Mouse (Mus musculus) myocyte (in vitro differentiated cells): ENCODE data around the gene Itgb1bp1. TPM values are rescaled to one million over a fixed set of nuclear protein-coding genes. Genes with fewer than 3 reads are reported as not detected.

Source experiments
- H3K27me3 ChIP-seq: one replicate; pipeline ENCODE4 v1.6.1; 2011; ENCODE audit not compliant: control insufficient read depth, insufficient read depth, insufficient read length
- H3K36me3 ChIP-seq: one replicate; pipeline ENCODE4 v1.6.1; 2011; ENCODE audit not compliant: control insufficient read depth, insufficient read depth
- H3K4me2 ChIP-seq: one replicate; pipeline ENCODE4 v1.6.1; 2011; ENCODE audit warnings: low read depth, control low read depth
- H3K4me3 ChIP-seq: one replicate; pipeline ENCODE4 v1.5.1; 2011; ENCODE audit warnings: mild to moderate bottlenecking, control low read depth, moderate library complexity
- H3K79me2 ChIP-seq: one replicate; pipeline ENCODE4 v1.6.1; 2011; ENCODE audit not compliant: control insufficient read depth, insufficient read depth
- H3ac ChIP-seq: one replicate; pipeline ENCODE4 v1.6.1; 2011; ENCODE audit not compliant: control insufficient read depth, insufficient read length
- CEBPB ChIP-seq: IDR thresholded peaks from 2 replicates; pipeline ENCODE4 v1.6.1; 2011; ENCODE audit warnings: mild to moderate bottlenecking, moderate library complexity; ENCODE audit not compliant: poor library complexity, insufficient read depth, severe bottlenecking
- E2F4 ChIP-seq: IDR thresholded peaks from one replicate; pipeline ENCODE4 v1.6.1; 2011; ENCODE audit warnings: mild to moderate bottlenecking, control low read depth, moderate library complexity; ENCODE audit not compliant: insufficient read depth
- MAX ChIP-seq: IDR thresholded peaks from one replicate; pipeline ENCODE4 v1.6.1; 2011; ENCODE audit warnings: low read depth, mild to moderate bottlenecking, control low read depth
- MYOD1 ChIP-seq, 3 experiments: IDR thresholded peaks; one replicate each; pipeline ENCODE4 v1.6.1; 2011; ENCODE audit warnings: control low read depth in 2 of 3, low read depth in 2 of 3, mild to moderate bottlenecking in 2 of 3, moderate library complexity in 1 of 3; ENCODE audit not compliant: insufficient read length in 2 of 3, control insufficient read depth in 1 of 3
- MYOG ChIP-seq, 3 experiments: IDR thresholded peaks; one replicate each; pipeline ENCODE4 v1.6.1; 2011; ENCODE audit warnings: control low read depth in 2 of 3, low read depth in 2 of 3, mild to moderate bottlenecking in 2 of 3; ENCODE audit not compliant: insufficient read length in 2 of 3, control insufficient read depth in 1 of 3, insufficient read depth in 1 of 3
- POLR2A ChIP-seq: IDR thresholded peaks from one replicate; pipeline ENCODE4 v1.6.1; 2011; ENCODE audit warnings: low read depth, mild to moderate bottlenecking, control low read depth, moderate library complexity; ENCODE audit not compliant: insufficient read length
- POLR2AphosphoS2 ChIP-seq: IDR thresholded peaks from one replicate; pipeline ENCODE4 v1.6.1; 2011; ENCODE audit warnings: low read depth, control low read depth; ENCODE audit not compliant: insufficient read length
- REST ChIP-seq: IDR thresholded peaks from one replicate; pipeline ENCODE4 v1.6.1; 2011; ENCODE audit warnings: mild to moderate bottlenecking, control low read depth, moderate library complexity; ENCODE audit not compliant: insufficient read depth, insufficient read length
- SRF ChIP-seq: IDR thresholded peaks from one replicate; pipeline ENCODE4 v1.6.1; 2011; ENCODE audit warnings: low read depth; ENCODE audit not compliant: control insufficient read depth, insufficient read length
- TCF12 ChIP-seq: IDR thresholded peaks from one replicate; pipeline ENCODE4 v1.6.1; 2011; ENCODE audit warnings: mild to moderate bottlenecking, control low read depth; ENCODE audit not compliant: poor library complexity, insufficient read depth, severe bottlenecking
- TCF3 ChIP-seq: IDR thresholded peaks from one replicate; pipeline ENCODE4 v1.6.1; 2011; ENCODE audit warnings: low read depth, control low read depth; ENCODE audit not compliant: insufficient read length
- USF1 ChIP-seq: IDR thresholded peaks from one replicate; pipeline ENCODE4 v1.6.1; 2011; ENCODE audit warnings: low read depth, mild to moderate bottlenecking, control low read depth, moderate library complexity
- polyA plus RNA-seq: library from polyadenylated mRNA; unstranded; fragments of >200 nt; fragmentation: generic; extraction: Trizol; gene quantifications from one replicate; pipeline ENCODE4 v1.2.1, GENCODE M21; 2012; ENCODE audit warnings: missing spikeins

Itgb1bp1 gene
- polyA plus RNA-seq, 1 experiment = 45.4 TPM

DNA sequence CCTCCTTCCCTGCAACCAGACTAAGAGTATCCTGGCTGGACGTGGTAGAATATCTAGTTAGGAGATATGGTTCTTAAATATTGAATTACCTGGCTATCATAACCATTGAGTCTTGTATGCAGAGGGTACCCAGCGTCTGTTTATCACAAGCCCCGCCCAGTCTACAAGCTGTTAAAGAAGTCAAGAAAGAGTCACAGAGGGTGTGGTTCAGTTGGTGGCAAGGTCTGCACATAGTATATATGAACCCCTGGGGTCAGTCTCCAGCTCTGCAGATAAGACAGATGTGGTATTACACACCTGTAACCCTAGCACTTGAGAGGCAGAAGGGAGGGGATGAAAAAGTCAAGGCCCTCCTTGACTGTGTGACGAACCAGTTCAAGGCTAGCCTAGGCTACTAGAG, 80.3 kb downstream of the Itgb1bp1 start:
- no peaks in the 10 kb centered on the region for H3K27me3 ChIP-seq
- TF ChIP-seq REST (no peak), USF1 (no peak), E2F4 (no peak), POLR2A (no peak), POLR2AphosphoS2 (no peak), TCF3 (no peak), CEBPB (no peak), SRF (no peak), MAX (no peak), MYOD1 (IDR thresholded peaks at IDR 0.05; ENCODE audit: control insufficient read depth in 1 of 3, insufficient read length in 2 of 3, low read depth in 2 of 3) (no peak), TCF12 (no peak), MYOG (IDR thresholded peaks at IDR 0.05; ENCODE audit: control insufficient read depth in 1 of 3, insufficient read depth in 1 of 3, insufficient read length in 2 of 3, low read depth in 2 of 3) (no peak)
- no peak overlapping the region for H3K4me2 ChIP-seq
- H3ac ChIP-seq = no peak overlapping the region
- H3K79me2 ChIP-seq = no peaks in the 10 kb centered on the region
- H3K36me3 ChIP-seq = no peaks in the 10 kb centered on the region
- H3K4me3 ChIP-seq = no peak overlapping the region

GRCm38 (mm10) chr12:21204701-21205312, 81.3 kb downstream of the Itgb1bp1 start:
- H3K36me3 ChIP-seq = no peaks in the 10 kb centered on the region

DNA sequence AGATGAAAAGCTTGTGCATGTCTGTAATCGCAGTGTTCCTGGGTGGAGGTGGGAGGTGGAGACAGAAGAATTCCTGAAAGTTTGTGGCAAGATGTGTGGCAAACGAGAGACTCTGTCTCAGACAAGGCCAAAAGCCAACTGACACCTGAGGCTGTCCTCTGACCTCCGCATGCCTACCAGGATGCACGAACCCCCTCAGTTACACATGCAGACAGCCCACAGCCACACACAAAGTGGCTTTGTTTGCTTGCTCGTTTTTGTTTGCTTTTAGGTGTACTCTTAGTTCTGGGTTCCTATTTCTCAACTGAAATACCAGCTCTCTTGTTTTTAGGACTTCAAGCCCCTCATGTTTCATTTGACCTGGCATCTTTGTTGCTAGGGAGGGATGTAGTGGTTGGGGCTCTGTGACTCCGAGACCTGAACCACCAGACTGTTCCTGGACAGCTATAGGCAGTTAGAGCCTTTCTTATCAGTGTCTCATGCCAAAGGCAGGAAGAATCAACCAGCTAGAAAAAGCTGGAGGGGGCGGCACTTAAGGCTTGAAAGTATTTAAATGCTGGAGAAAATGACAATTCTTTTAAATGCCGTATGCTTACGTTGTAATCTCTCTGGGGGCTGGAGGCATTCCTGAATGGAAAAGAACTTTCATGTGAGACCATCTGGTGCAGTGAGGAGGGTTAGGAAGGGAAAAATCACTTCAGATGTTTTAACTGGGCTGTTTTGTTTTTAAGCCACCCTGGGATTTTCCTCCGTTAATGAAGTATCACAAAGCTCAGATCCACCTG, 84.4 kb downstream of the Itgb1bp1 start:
- TF ChIP-seq REST = no peak
- TF ChIP-seq USF1 = no peak
- no peak for TF ChIP-seq MYOD1 (IDR thresholded peaks at IDR 0.05; ENCODE audit: control insufficient read depth in 1 of 3, insufficient read length in 2 of 3, low read depth in 2 of 3)
- no peak for TF ChIP-seq TCF3
- no peak for TF ChIP-seq TCF12
- TF ChIP-seq CEBPB = no peak

More at GRCm38 (mm10) chr12:21204701-21205312, 81.3 kb downstream of the Itgb1bp1 start:
- Histone ChIP-seq H3K79me2 (no peaks in the 10 kb centered on the region), H3K4me2 (no peak overlapping the region), H3K4me3 (no peak overlapping the region), H3K27me3 (no peaks in the 10 kb centered on the region), H3ac (no peak overlapping the region)
- TF ChIP-seq POLR2A (no peak), E2F4 (no peak), SRF (no peak), MYOG (IDR thresholded peaks at IDR 0.05; ENCODE audit: control insufficient read depth in 1 of 3, insufficient read depth in 1 of 3, insufficient read length in 2 of 3, low read depth in 2 of 3) (no peak), TCF12 (no peak), USF1 (no peak), CEBPB (no peak), REST (no peak), MAX (no peak), TCF3 (no peak), MYOD1 (IDR thresholded peaks at IDR 0.05; ENCODE audit: control insufficient read depth in 1 of 3, insufficient read length in 2 of 3, low read depth in 2 of 3) (no peak), POLR2AphosphoS2 (no peak)

DNA sequence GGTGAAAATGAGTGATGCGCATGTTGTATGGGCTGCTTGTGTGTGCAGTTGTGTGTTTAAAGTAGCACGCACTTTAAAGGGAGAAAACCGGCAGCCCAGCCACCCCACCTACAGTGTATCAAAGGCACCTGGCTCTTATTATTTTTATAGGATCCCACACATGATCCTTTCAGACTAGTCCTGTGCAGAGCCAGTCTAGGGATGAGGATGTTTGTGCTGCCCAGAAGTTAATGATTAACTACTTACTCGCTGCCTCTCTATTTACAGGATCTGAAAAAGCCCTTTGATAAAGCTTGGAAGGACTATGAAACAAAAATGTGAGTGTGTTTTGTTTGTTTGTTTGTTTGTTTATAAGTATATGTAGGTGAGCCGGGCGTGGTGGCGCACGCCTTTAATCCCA, 85.5 kb downstream of the Itgb1bp1 start:
- Histone ChIP-seq H3K4me2 (no peak overlapping the region), H3K79me2 (no peaks in the 10 kb centered on the region), H3K27me3 (no peaks in the 10 kb centered on the region), H3ac (no peak overlapping the region), H3K4me3 (no peak overlapping the region), H3K36me3 (no peaks in the 10 kb centered on the region)
- no peak for TF ChIP-seq MAX

More for the DNA sequence above, 84.4 kb downstream of the Itgb1bp1 start:
- Histone ChIP-seq H3K36me3 (no peaks in the 10 kb centered on the region), H3ac (no peak overlapping the region), H3K79me2 (no peaks in the 10 kb centered on the region), H3K4me3 (no peak overlapping the region), H3K4me2 (no peak overlapping the region), H3K27me3 (no peaks in the 10 kb centered on the region)

GRCm38 (mm10) chr12:21196420-21196819, 89.7 kb downstream of the Itgb1bp1 start:
- no peak overlapping the region for H3ac ChIP-seq
- no peak overlapping the region for H3K4me2 ChIP-seq
- TF ChIP-seq REST (no peak), CEBPB (peak; percentile 55; the same call in 1 of the 2 replicates)
- H3K27me3 ChIP-seq = no peaks in the 10 kb centered on the region
- H3K4me3 ChIP-seq = no peak overlapping the region
- no peaks in the 10 kb centered on the region for H3K36me3 ChIP-seq
- no peaks in the 10 kb centered on the region for H3K79me2 ChIP-seq
